Mouse (Mus musculus) limb, embryonic 13.5 days (tissue): Measurements from ENCODE around the gene Lrfn2. TPM values are rescaled to one million over a fixed set of nuclear protein-coding genes. Genes with fewer than 3 reads are reported as not detected.

Experiments used
- ATAC-seq: fragments of 200-750 bp; cut with Nextera tagmentation; 2 replicates; pipeline ENCODE4 v1.8.0; 2017; ENCODE audit warnings: low read depth, moderate number of reproducible peaks, moderate TSS enrichment; ENCODE audit not compliant: low FRiP score
- H3K27ac ChIP-seq: fragments of 300-500 bp; sonication (generic); 2 replicates; pipeline ENCODE4 v1.5.1; 2015; ENCODE audit warnings: inconsistent platforms, mild to moderate bottlenecking, moderate library complexity
- H3K27me3 ChIP-seq: fragments of 300-500 bp; sonication (generic); 2 replicates; pipeline ENCODE4 v1.6.1; 2015; ENCODE audit warnings: mild to moderate bottlenecking, inconsistent platforms
- H3K36me3 ChIP-seq: fragments of 300-500 bp; sonication (generic); 2 replicates; pipeline ENCODE4 v1.6.1; 2015; ENCODE audit warnings: inconsistent platforms, mild to moderate bottlenecking, moderate library complexity
- H3K4me1 ChIP-seq: fragments of 300-500 bp; sonication (generic); 2 replicates; pipeline ENCODE4 v1.6.1; 2015; ENCODE audit warnings: inconsistent platforms
- H3K4me2 ChIP-seq: fragments of 300-500 bp; sonication (generic); replicated peaks from 2 replicates; pipeline ENCODE4 v1.6.1; 2015; ENCODE audit warnings: inconsistent platforms, mild to moderate bottlenecking, moderate library complexity
- H3K4me3 ChIP-seq: fragments of 300-500 bp; sonication (generic); 2 replicates; pipeline ENCODE4 v1.5.1; 2015; ENCODE audit warnings: moderate library complexity, mild to moderate bottlenecking, inconsistent platforms
- H3K9ac ChIP-seq: fragments of 300-500 bp; sonication (generic); 2 replicates; pipeline ENCODE4 v1.6.1; 2015; ENCODE audit warnings: mild to moderate bottlenecking, inconsistent platforms
- H3K9me3 ChIP-seq: fragments of 300-500 bp; sonication (generic); 2 replicates; pipeline ENCODE4 v1.6.1; 2016; ENCODE audit warnings: inconsistent platforms
- WGBS: fragments of 180-500 bp; shearing (Covaris S2); methylation state at CpG from one replicate; pipeline ENCODE4 v1.1.7; 2015; 5-methylcytosine and 5-hydroxymethylcytosine counted together
- microRNA-seq: library from miRNA; unstranded; fragments of <30 nt; microRNA quantifications from one replicate; pipeline ENCODE4, GENCODE M21; 2016
- polyA plus RNA-seq: library from polyadenylated mRNA; unstranded; fragments of >200 nt; fragmentation: Nextera tagmentation; extraction: Ambion mirVana; gene quantifications from 2 replicates; pipeline ENCODE4 v1.2.1, GENCODE M21; 2015

Gene Lrfn2
- polyA plus RNA-seq, 1 experiment from 2014 or later, result 1.3 TPM

- Histone ChIP-seq H3K27me3 (no peaks in the 10 kb centered on the region), H3K27ac (no peak overlapping the region), H3K4me3 (no peak overlapping the region), H3K9ac (no peak overlapping the region), H3K4me2 (no peak overlapping the region), H3K36me3 (no peaks in the 10 kb centered on the region), H3K9me3 (no peaks in the 10 kb centered on the region), H3K4me1 (no peaks in the 10 kb centered on the region)
- WGBS, result 70% methylated on average over 16 of the region's 16 CpGs
- no peak for ATAC-seq
Observed at GRCm38 (mm10) chr17:49096781-49097544, 164.8 kb downstream of the Lrfn2 start.

- WGBS, result 85% methylated on average over 3 of the region's 3 CpGs
- ATAC-seq, result no peak
Observed at GRCm38 (mm10) chr17:49111399-49111798, 179.2 kb downstream of the Lrfn2 start.

GRCm38 (mm10) chr17:49111911-49112310 lies 179.7 kb downstream of the Lrfn2 start:
- Histone ChIP-seq H3K4me3 (no peak overlapping the region), H3K27ac (no peak overlapping the region), H3K27me3 (no peaks in the 10 kb centered on the region), H3K4me2 (no peak overlapping the region), H3K9ac (no peak overlapping the region), H3K36me3 (no peaks in the 10 kb centered on the region), H3K9me3 (no peaks in the 10 kb centered on the region), H3K4me1 (no peaks in the 10 kb centered on the region)
- WGBS, result 85% methylated on average over 2 of the region's 2 CpGs
- no peak for ATAC-seq

More at GRCm38 (mm10) chr17:49111399-49111798, 179.2 kb downstream of the Lrfn2 start:
- Histone ChIP-seq H3K36me3 (no peaks in the 10 kb centered on the region), H3K9me3 (no peaks in the 10 kb centered on the region), H3K27me3 (no peaks in the 10 kb centered on the region), H3K4me2 (no peak overlapping the region), H3K9ac (no peak overlapping the region), H3K4me1 (no peaks in the 10 kb centered on the region), H3K4me3 (no peak overlapping the region), H3K27ac (no peak overlapping the region)

GRCm38 (mm10) chr17:49113336-49113735 lies 181.2 kb downstream of the Lrfn2 start:
- Histone ChIP-seq H3K4me3 (no peak overlapping the region), H3K27me3 (no peaks in the 10 kb centered on the region), H3K9me3 (no peaks in the 10 kb centered on the region), H3K4me1 (no peaks in the 10 kb centered on the region), H3K4me2 (no peak overlapping the region), H3K36me3 (no peaks in the 10 kb centered on the region), H3K9ac (no peak overlapping the region), H3K27ac (no peak overlapping the region)
- no peak for ATAC-seq
- WGBS, result 48% methylated on average over 3 of the region's 3 CpGs

GRCm38 (mm10) chr17:49124166-49124565 lies 192.0 kb downstream of the Lrfn2 start:
- no peaks in the 10 kb centered on the region for H3K36me3 ChIP-seq
- no peaks in the 10 kb centered on the region for H3K9me3 ChIP-seq
- 91% methylated on average over 1 of the region's 1 CpGs for WGBS
- H3K4me1 ChIP-seq, result no peaks in the 10 kb centered on the region
- no peak overlapping the region for H3K4me2 ChIP-seq
- no peak overlapping the region for H3K27ac ChIP-seq
- H3K4me3 ChIP-seq, result no peak overlapping the region
- no peak for ATAC-seq
- no peak overlapping the region for H3K9ac ChIP-seq
- H3K27me3 ChIP-seq, result no peaks in the 10 kb centered on the region

GRCm38 (mm10) chr17:49124642-49125041 lies 192.5 kb downstream of the Lrfn2 start:
- no peaks in the 10 kb centered on the region for H3K4me1 ChIP-seq
- no peak overlapping the region for H3K9ac ChIP-seq
- no peaks in the 10 kb centered on the region for H3K36me3 ChIP-seq
- no peaks in the 10 kb centered on the region for H3K27me3 ChIP-seq
- H3K4me3 ChIP-seq, result no peak overlapping the region
- 72% methylated on average over 3 of the region's 3 CpGs for WGBS
- no peak overlapping the region for H3K27ac ChIP-seq
- no peak overlapping the region for H3K4me2 ChIP-seq
- no peak for ATAC-seq
- no peaks in the 10 kb centered on the region for H3K9me3 ChIP-seq

Small RNA genes within 50 kb of the gene (microRNA-seq; reads per million reads assigned to microRNA genes)
- gene Gm44304, result not detected
